In genomic region chr5:52887085-52887484, GRCm38 (mm10) we compare ENCODE assay signal across 7 mouse cellular contexts. TPM values are rescaled to one million over a fixed set of nuclear protein-coding genes. Genes with fewer than 3 reads are reported as not detected.
A peak's percentile ranks its signal among the peaks of the same experiment; 100 is the strongest.
DNase-seq lines count a peak whose midpoint lies in the region; ATAC-seq lines count a peak whose summit lies in the region.

No protein-coding gene starts in this region.

- H3K4me3 ChIP-seq in neural tube, embryonic 15.5 days (replicated peaks) = no peak overlapping the region

- H3K9ac ChIP-seq in neural tube, embryonic 15.5 days (replicated peaks) = no peak overlapping the region

- no peak overlapping the region for H3K4me2 ChIP-seq in neural tube, embryonic 15.5 days

- H3K27me3 ChIP-seq in neural tube, embryonic 15.5 days (replicated peaks) = no peaks in the 10 kb centered on the region

- H3K27ac ChIP-seq in neural tube, embryonic 15.5 days (replicated peaks) = no peak overlapping the region

- WGBS in neural tube, embryonic 15.5 days = 54% methylated on average over 12 of the region's 12 CpGs

- no peaks in the 10 kb centered on the region for H3K9me3 ChIP-seq in neural tube, embryonic 15.5 days (replicated peaks)

- ATAC-seq in neural tube, embryonic 15.5 days (ENCODE audit: low FRiP score) = no peak
- ATAC-seq in activated CD4-positive, CD25-positive, alpha-beta regulatory T cell, adult 4 months = peak; percentile 63

- no peaks in the 10 kb centered on the region for H3K4me1 ChIP-seq in neural tube, embryonic 15.5 days

- H3K36me3 ChIP-seq in neural tube, embryonic 15.5 days = no peaks in the 10 kb centered on the region

- peak; percentile 36 for DNase-seq in neural tube, embryonic 10.5 days (ENCODE audit: extremely low spot score, low spot score)
- peak; percentile 45 to 57 for DNase-seq in cerebellum, postnatal 36 days
- DNase-seq in kidney, adult 8-10 months = peak; percentile 37 to 68
- peak; percentile 54 to 72 for DNase-seq in lung, adult 18-20 months
- DNase-seq in skeletal muscle tissue, adult 2 months (ENCODE audit: low read depth, low spot score) = peak; percentile 5

RNA-seq across cellular contexts. Expression of gene Anapc4, which starts 53.3 kb away (rescaled TPM):
- 99.4 and 103 TPM in 2 replicates for polyA plus RNA-seq in neural tube, embryonic 15.5 days (2015; fragmentation: Nextera tagmentation; extraction: Ambion mirVana)
- 10 to 100 TPM; 68.8 to 78.4 TPM for polyA plus RNA-seq in activated CD4-positive, CD25-positive, alpha-beta regulatory T cell, adult 4 months (2017; shearing (Covaris generic))

Comparison
In these comparisons a context has a peak if more than half of its experiments do, and no peak if none do; other contexts are left out.
1. DNase-seq: peak in every context shown above with its lines; median percentile 63 in lung, adult 18-20 months; 52 in kidney, adult 8-10 months; 51 in cerebellum, postnatal 36 days; 36 in neural tube, embryonic 10.5 days; 5 in skeletal muscle tissue, adult 2 months.